Mouse (Mus musculus) stomach, embryonic 16.5 days (tissue): ENCODE measurements at regions not wholly inside any gene's neighbourhood (a gene's known extent, or its start where the extent isn't known, plus 50 kb on each side); places are given as distances from the start of the nearest gene placed in this dataset.
A peak's percentile ranks its signal among the peaks of the same experiment; 100 is the strongest.

Experiments used
- ATAC-seq: fragments of 200-750 bp; cut with Nextera tagmentation; 2 replicates; pipeline ENCODE4 v1.8.0; 2017; ENCODE audit warnings: moderate number of reproducible peaks, moderate TSS enrichment; ENCODE audit not compliant: insufficient read depth, low FRiP score
- H3K27ac ChIP-seq: fragments of 300-500 bp; sonication (generic); 2 replicates; pipeline ENCODE4 v1.5.1; 2014; ENCODE audit warnings: low read length
- H3K27me3 ChIP-seq: fragments of 300-500 bp; sonication (generic); 2 replicates; pipeline ENCODE4 v1.6.1; 2014; ENCODE audit warnings: low read length, control low read depth, mixed read lengths; ENCODE audit not compliant: control insufficient read depth, insufficient read depth
- H3K36me3 ChIP-seq: fragments of 300-500 bp; sonication (generic); 2 replicates; pipeline ENCODE4 v1.6.1; 2014; ENCODE audit warnings: low read length; ENCODE audit not compliant: control insufficient read depth, insufficient read depth
- H3K4me1 ChIP-seq: fragments of 300-500 bp; sonication (generic); 2 replicates; pipeline ENCODE4 v1.6.1; 2014; ENCODE audit warnings: low read length, control low read depth, mixed read lengths; ENCODE audit not compliant: control insufficient read depth, insufficient read depth
- H3K4me2 ChIP-seq: fragments of 300-500 bp; sonication (generic); 2 replicates; pipeline ENCODE4 v1.6.1; 2014; ENCODE audit warnings: low read depth, low read length, mixed read lengths
- H3K4me3 ChIP-seq: fragments of 300-500 bp; sonication (generic); replicated peaks from 2 replicates; pipeline ENCODE4 v1.5.1; 2014; ENCODE audit warnings: mild to moderate bottlenecking, low read length
- H3K9ac ChIP-seq: fragments of 300-500 bp; sonication (generic); 2 replicates; pipeline ENCODE4 v1.6.1; 2014; ENCODE audit warnings: low read length
- H3K9me3 ChIP-seq: fragments of 300-500 bp; sonication (generic); replicated peaks from 2 replicates; pipeline ENCODE4 v1.6.1; 2016; ENCODE audit warnings: low read length, control low read depth; ENCODE audit not compliant: control insufficient read depth
- WGBS: fragments of 180-500 bp; shearing (Covaris S2); extraction: QIAGEN DNeasy Blood & Tissue Kit; methylation state at CpG from one replicate; pipeline ENCODE4 v1.1.7; 2014; 5-methylcytosine and 5-hydroxymethylcytosine counted together

- H3K4me2 ChIP-seq = no peak overlapping the region
- no peaks in the 10 kb centered on the region for H3K27me3 ChIP-seq
- 38% methylated on average over 5 of the region's 5 CpGs for WGBS
Observed at GRCm38 (mm10) chr10:8037986-8038631, 82.1 kb upstream of the Tab2 start.

DNA sequence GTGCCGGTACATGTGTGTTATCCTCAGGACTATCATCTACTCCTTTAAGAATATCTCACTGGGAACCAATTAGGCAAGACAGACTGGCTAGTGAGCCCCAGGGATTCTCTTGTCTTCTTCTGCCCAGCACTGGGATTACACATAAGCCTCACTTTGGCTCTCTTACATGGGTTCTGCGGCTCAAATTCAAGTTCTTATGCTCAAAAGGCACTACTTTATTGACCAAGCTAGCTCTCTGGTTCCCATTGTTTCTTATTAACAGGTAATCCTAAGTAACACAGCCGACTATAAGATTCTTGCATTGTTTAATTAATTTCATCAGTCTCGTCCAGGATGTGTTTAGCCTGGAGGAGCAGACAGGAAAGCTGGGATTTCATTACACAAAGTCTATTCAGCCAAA lies 80.3 kb upstream of the Tab2 start:
- H3K4me2 ChIP-seq = no peak overlapping the region
- H3K27ac ChIP-seq = no peak overlapping the region
- H3K9ac ChIP-seq = no peak overlapping the region
- H3K27me3 ChIP-seq = no peaks in the 10 kb centered on the region
- H3K4me1 ChIP-seq = no peaks in the 10 kb centered on the region
- no peak overlapping the region for H3K4me3 ChIP-seq
- WGBS = 77% methylated on average over 4 of the region's 4 CpGs
- H3K36me3 ChIP-seq = no peaks in the 10 kb centered on the region
- no peak for ATAC-seq
- H3K9me3 ChIP-seq = no peaks in the 10 kb centered on the region

More at GRCm38 (mm10) chr10:8037986-8038631, 82.1 kb upstream of the Tab2 start:
- H3K9ac ChIP-seq = no peak overlapping the region
- ATAC-seq = 0 out of 2 replicates have a peak, but pooled peaks have one; percentile 40
- H3K27ac ChIP-seq = no peak overlapping the region
- no peak overlapping the region for H3K4me3 ChIP-seq
- no peaks in the 10 kb centered on the region for H3K9me3 ChIP-seq
- H3K36me3 ChIP-seq = no peaks in the 10 kb centered on the region
- H3K4me1 ChIP-seq = no peaks in the 10 kb centered on the region; the same call in 1 of the 2 replicates

DNA sequence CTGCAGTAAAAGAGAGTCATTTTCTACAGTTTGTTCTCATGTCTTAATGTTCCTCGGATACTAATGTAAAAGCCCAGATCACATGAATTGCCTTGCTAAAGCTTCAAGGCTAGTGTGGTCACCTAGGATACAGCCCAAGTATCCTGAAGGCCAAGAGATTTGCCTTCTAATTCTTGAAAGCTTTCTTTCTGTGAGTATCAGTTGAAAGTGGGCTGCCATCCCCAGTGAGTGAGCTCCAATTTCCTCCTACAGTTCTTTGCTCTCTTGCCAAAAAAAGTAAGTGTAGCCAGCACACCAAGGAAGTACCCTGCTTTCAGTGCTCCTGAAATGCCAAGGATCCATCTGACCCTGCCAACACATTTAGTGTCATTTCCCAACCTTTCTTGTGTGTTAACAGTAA lies 79.3 kb upstream of the Tab2 start:
- Histone ChIP-seq H3K36me3 (no peaks in the 10 kb centered on the region), H3K9me3 (no peaks in the 10 kb centered on the region), H3K9ac (no peak overlapping the region), H3K27me3 (no peaks in the 10 kb centered on the region), H3K27ac (no peak overlapping the region), H3K4me2 (no peak overlapping the region), H3K4me3 (no peak overlapping the region), H3K4me1 (no peaks in the 10 kb centered on the region)
- 46% methylated on average over 1 of the region's 1 CpGs for WGBS
- no peak for ATAC-seq

GRCm38 (mm10) chr10:8032203-8032602 lies 76.2 kb upstream of the Tab2 start:
- WGBS = 76% methylated on average over 1 of the region's 1 CpGs
- no peak overlapping the region for H3K4me3 ChIP-seq
- H3K4me2 ChIP-seq = no peak overlapping the region
- H3K9ac ChIP-seq = no peak overlapping the region
- no peak overlapping the region for H3K27ac ChIP-seq
- no peaks in the 10 kb centered on the region for H3K9me3 ChIP-seq
- H3K27me3 ChIP-seq = no peaks in the 10 kb centered on the region
- H3K4me1 ChIP-seq = peaks cover 3% of the 10 kb centered on the region; the same call in 1 of the 2 replicates
- no peaks in the 10 kb centered on the region for H3K36me3 ChIP-seq
- ATAC-seq = no peak

GRCm38 (mm10) chr10:8028840-8029239 lies 72.8 kb upstream of the Tab2 start:
- no peak overlapping the region for H3K27ac ChIP-seq
- no peaks in the 10 kb centered on the region for H3K27me3 ChIP-seq
- H3K4me3 ChIP-seq = no peak overlapping the region
- H3K9me3 ChIP-seq = no peaks in the 10 kb centered on the region
- 43% methylated on average over 2 of the region's 2 CpGs for WGBS
- ATAC-seq = peak; percentile 29; the same call in 1 of the 2 replicates
- peaks cover 3% of the 10 kb centered on the region; the same call in 1 of the 2 replicates for H3K4me1 ChIP-seq
- no peaks in the 10 kb centered on the region for H3K36me3 ChIP-seq
- no peak overlapping the region for H3K9ac ChIP-seq
- H3K4me2 ChIP-seq = no peak overlapping the region

- H3K4me2 ChIP-seq = no peak overlapping the region
Observed at GRCm38 (mm10) chr10:8027023-8027422, 71.0 kb upstream of the Tab2 start.

GRCm38 (mm10) chr10:8023741-8024140 lies 67.7 kb upstream of the Tab2 start:
- ATAC-seq = no peak
- H3K4me3 ChIP-seq = no peak overlapping the region
- H3K27me3 ChIP-seq = no peaks in the 10 kb centered on the region
- H3K27ac ChIP-seq = no peak overlapping the region
- no peak overlapping the region for H3K4me2 ChIP-seq
- 92% methylated on average over 2 of the region's 2 CpGs for WGBS
- no peaks in the 10 kb centered on the region for H3K9me3 ChIP-seq
- no peaks in the 10 kb centered on the region for H3K36me3 ChIP-seq
- H3K9ac ChIP-seq = no peak overlapping the region
- H3K4me1 ChIP-seq = peaks cover under 1% of the 10 kb centered on the region; the same call in 1 of the 2 replicates

More at GRCm38 (mm10) chr10:8027023-8027422, 71.0 kb upstream of the Tab2 start:
- peak; percentile 64; the same call in 1 of the 2 replicates for ATAC-seq
- 15% methylated on average over 6 of the region's 6 CpGs for WGBS
- Histone ChIP-seq H3K27me3 (no peaks in the 10 kb centered on the region), H3K9ac (no peak overlapping the region), H3K36me3 (no peaks in the 10 kb centered on the region), H3K4me1 (peaks cover 3% of the 10 kb centered on the region; the same call in 1 of the 2 replicates), H3K27ac (no peak overlapping the region), H3K4me3 (no peak overlapping the region), H3K9me3 (no peaks in the 10 kb centered on the region)

GRCm38 (mm10) chr10:8021971-8022370 lies 65.9 kb upstream of the Tab2 start:
- Histone ChIP-seq H3K9me3 (no peaks in the 10 kb centered on the region), H3K27ac (no peak overlapping the region), H3K27me3 (no peaks in the 10 kb centered on the region), H3K4me2 (no peak overlapping the region), H3K36me3 (no peaks in the 10 kb centered on the region), H3K4me1 (no peaks in the 10 kb centered on the region), H3K4me3 (no peak overlapping the region), H3K9ac (no peak overlapping the region)
- peak; percentile 37; the same call in 1 of the 2 replicates for ATAC-seq
- WGBS = 33% methylated on average over 1 of the region's 1 CpGs

DNA sequence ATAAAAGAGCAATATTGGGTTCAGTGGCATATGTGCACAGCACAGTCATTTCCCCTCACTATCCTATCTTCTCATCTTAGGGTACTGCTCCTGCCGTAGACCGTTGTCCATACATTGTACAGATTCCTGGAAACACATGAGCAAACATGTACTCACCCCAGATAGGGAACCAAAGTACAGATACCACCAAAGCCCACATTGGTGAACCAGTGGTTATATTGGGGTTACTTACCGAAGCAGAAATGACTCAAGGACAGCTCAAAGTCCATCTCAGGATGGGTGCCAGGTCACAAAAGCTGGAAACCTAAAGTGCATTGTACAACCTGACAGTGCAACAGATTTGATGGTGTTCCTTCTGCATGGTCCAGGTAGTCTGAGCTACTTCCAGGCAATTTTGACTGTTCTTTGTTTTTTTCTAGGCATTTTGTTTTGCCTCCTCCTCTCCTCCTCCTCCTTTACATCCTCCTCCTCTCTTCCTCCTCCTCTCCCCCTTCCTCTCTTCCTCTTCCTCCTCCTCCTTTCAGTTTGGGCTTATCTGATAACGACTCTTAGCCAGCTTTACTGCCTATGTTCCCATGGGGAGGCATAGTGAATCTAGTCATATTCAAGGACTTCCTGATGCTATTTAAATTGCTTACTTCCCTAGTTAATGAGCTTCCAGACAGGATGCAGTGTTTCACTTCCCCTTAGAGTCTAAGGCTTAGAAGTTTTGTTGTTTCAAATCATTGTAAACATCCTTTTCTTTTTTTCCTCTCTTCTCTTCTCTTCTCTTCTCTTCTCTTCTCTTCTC lies 65.1 kb upstream of the Tab2 start:
- H3K27me3 ChIP-seq = no peaks in the 10 kb centered on the region
- H3K9me3 ChIP-seq = no peaks in the 10 kb centered on the region
- no peak overlapping the region for H3K4me2 ChIP-seq
- no peak overlapping the region for H3K9ac ChIP-seq
- 62% methylated on average over 4 of the region's 4 CpGs for WGBS
- H3K27ac ChIP-seq = no peak overlapping the region
- no peaks in the 10 kb centered on the region for H3K36me3 ChIP-seq
- no peak overlapping the region for H3K4me3 ChIP-seq
- H3K4me1 ChIP-seq = no peaks in the 10 kb centered on the region
- no peak for ATAC-seq
